Mouse (Mus musculus) cortical plate, adult 2 months (tissue): Measurements from ENCODE around the gene Yaf2.

Experiments
- CTCF ChIP-seq: fragments of 200-500 bp; IDR thresholded peaks from 2 replicates; pipeline ENCODE4 v1.5.1; 2011; ENCODE audit warnings: mild to moderate bottlenecking, control low read depth, low read length; ENCODE audit not compliant: insufficient read depth; ENCODE audit errors: extremely low read depth
- POLR2A ChIP-seq: fragments of 200-500 bp; IDR thresholded peaks from 2 replicates; pipeline ENCODE4 v1.6.1; 2011; ENCODE audit warnings: mild to moderate bottlenecking, low read length, control low read depth; ENCODE audit not compliant: insufficient read depth; ENCODE audit errors: extremely low read depth

- TF ChIP-seq CTCF (no peak), POLR2A (no peak)
Observed at GRCm38 (mm10) chr15:93266361-93266760, 70.4 kb downstream of the Yaf2 start.
